Mouse (Mus musculus): ENCODE data around the gene Ccdc122.

DNA sequence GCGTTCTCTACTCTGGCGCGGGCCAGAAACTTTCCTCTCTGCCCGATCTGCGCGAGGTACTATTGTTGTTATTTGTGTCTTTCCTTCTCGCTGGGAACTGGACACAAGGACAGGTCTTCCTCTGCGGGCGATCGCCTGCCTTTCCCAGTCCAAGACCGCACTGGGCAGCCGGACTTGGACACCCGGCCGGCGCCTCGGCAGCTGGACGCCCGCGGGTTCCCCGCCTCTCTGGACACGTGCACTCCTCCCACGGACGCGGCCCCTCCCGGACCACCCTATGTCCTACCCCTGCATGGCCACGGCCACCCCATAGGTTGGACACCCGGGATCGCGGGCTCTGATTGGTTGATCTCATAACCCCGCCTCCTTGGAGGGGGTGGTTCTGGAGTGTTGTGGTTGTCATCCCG lies 120.9 kb downstream of the Ccdc122 start:
- TF ChIP-seq POLR2A (IDR thresholded peaks at IDR 0.05; ENCODE audit: low read depth, low read length) (no peak), CTCF (IDR thresholded peaks at IDR 0.05; ENCODE audit: borderline replicate concordance, insufficient read depth, low read length) (no peak)
